Mouse (Mus musculus) cerebellum, postnatal 36 days (tissue): ENCODE results near the gene Fam193a.
A peak's percentile ranks its signal among the peaks of the same experiment; 100 is the strongest.

ENCODE experiments used
- DNase-seq, 2 experiments: peaks; one replicate each; pipeline ENCODE4 v3.0.0; 2021 to 2022; ENCODE audit warnings: mixed read lengths in 2 of 2

The Fam193a gene

GRCm38 (mm10) chr5:34524511-34524910 is 154.8 kb downstream of the Fam193a start:
- no peak for DNase-seq

GRCm38 (mm10) chr5:34525663-34526476 is 156.1 kb downstream of the Fam193a start, which contains the start of gene Sh3bp2:
TSS of gene Sh3bp2 (plus strand) at chr5:34525838.
- DNase-seq: peak; percentile 76 to 87

- DNase-seq: no peak
Measured at GRCm38 (mm10) chr5:34526477-34526775, 156.7 kb downstream of the Fam193a start.

GRCm38 (mm10) chr5:34527352-34527751 is 157.6 kb downstream of the Fam193a start:
- DNase-seq: no peak

- no peak for DNase-seq
Measured at GRCm38 (mm10) chr5:34528724-34529123, 159.0 kb downstream of the Fam193a start.

GRCm38 (mm10) chr5:34530116-34530515 is 160.4 kb downstream of the Fam193a start:
- DNase-seq: no peak

- no peak for DNase-seq
Measured at GRCm38 (mm10) chr5:34530687-34531086, 161.0 kb downstream of the Fam193a start.

- no peak for DNase-seq
Measured at GRCm38 (mm10) chr5:34533066-34533465, 163.3 kb downstream of the Fam193a start.

- DNase-seq: no peak
Measured at GRCm38 (mm10) chr5:34533820-34534219, 164.1 kb downstream of the Fam193a start.

- no peak for DNase-seq
Measured at GRCm38 (mm10) chr5:34534776-34535581, 165.2 kb downstream of the Fam193a start.

GRCm38 (mm10) chr5:34535831-34536230 is 166.1 kb downstream of the Fam193a start:
- DNase-seq: no peak
